Mouse (Mus musculus): ENCODE data around the gene Vti1a. TPM values are rescaled to one million over a fixed set of nuclear protein-coding genes. Genes with fewer than 3 reads are reported as not detected.

Vti1a gene
- polyA plus RNA-seq, 1 experiment from 2014 or later, result 12.8 TPM

- Histone ChIP-seq H3K36me3 (ENCODE audit: control insufficient read depth, insufficient read depth) (no peaks in the 10 kb centered on the region), H3K4me2 (ENCODE audit: low read depth, low read length) (no peak overlapping the region), H3K4me1 (ENCODE audit: control insufficient read depth, low read depth, low read length) (no peaks in the 10 kb centered on the region), H3K9ac (ENCODE audit: low read depth, low read length) (no peak overlapping the region), H3K9me3 (replicated peaks; ENCODE audit: control insufficient read depth, low read length) (no peaks in the 10 kb centered on the region), H3K27ac (ENCODE audit: low read length) (no peak overlapping the region), H3K4me3 (ENCODE audit: low read depth, low read length) (no peak overlapping the region), H3K27me3 (ENCODE audit: control insufficient read depth, insufficient read depth, low read depth, low read length) (no peaks in the 10 kb centered on the region)
- no peak for ATAC-seq (ENCODE audit: low read depth)
- 76% methylated on average over 14 of the region's 14 CpGs for WGBS (ENCODE audit: insufficient replicate concordance)
Measured at GRCm38 (mm10) chr19:55587638-55588421, 271.7 kb downstream of the Vti1a start.

GRCm38 (mm10) chr19:55588948-55589896 lies 273.1 kb downstream of the Vti1a start:
- no peaks in the 10 kb centered on the region for H3K9me3 ChIP-seq (replicated peaks; ENCODE audit: control insufficient read depth, low read length)
- no peaks in the 10 kb centered on the region; the same call in 1 of the 2 replicates for H3K4me1 ChIP-seq (ENCODE audit: control insufficient read depth, low read depth, low read length)
- no peak for ATAC-seq (ENCODE audit: low read depth)
- no peak overlapping the region for H3K9ac ChIP-seq (ENCODE audit: low read depth, low read length)
- 70% methylated on average over 16 of the region's 16 CpGs for WGBS (ENCODE audit: insufficient replicate concordance)
- no peak overlapping the region for H3K4me3 ChIP-seq (ENCODE audit: low read depth, low read length)
- no peaks in the 10 kb centered on the region for H3K36me3 ChIP-seq (ENCODE audit: control insufficient read depth, insufficient read depth)
- H3K4me2 ChIP-seq (ENCODE audit: low read depth, low read length), result no peak overlapping the region
- no peak overlapping the region for H3K27ac ChIP-seq (ENCODE audit: low read length)
- H3K27me3 ChIP-seq (ENCODE audit: control insufficient read depth, insufficient read depth, low read depth, low read length), result no peaks in the 10 kb centered on the region

- no peaks in the 10 kb centered on the region for H3K36me3 ChIP-seq (ENCODE audit: control insufficient read depth, insufficient read depth)
- H3K9me3 ChIP-seq (replicated peaks; ENCODE audit: control insufficient read depth, low read length), result no peaks in the 10 kb centered on the region
- no peak overlapping the region for H3K4me2 ChIP-seq (ENCODE audit: low read depth, low read length)
- no peak overlapping the region for H3K9ac ChIP-seq (ENCODE audit: low read depth, low read length)
- H3K27me3 ChIP-seq (ENCODE audit: control insufficient read depth, insufficient read depth, low read depth, low read length), result no peaks in the 10 kb centered on the region
- H3K4me1 ChIP-seq (ENCODE audit: control insufficient read depth, low read depth, low read length), result peaks cover 13% of the 10 kb centered on the region
- peak; percentile 59 for ATAC-seq (ENCODE audit: low read depth)
- H3K27ac ChIP-seq (ENCODE audit: low read length), result peak overlapping the region; percentile 3
- no peak overlapping the region for H3K4me3 ChIP-seq (ENCODE audit: low read depth, low read length)
- WGBS (ENCODE audit: insufficient replicate concordance), result 67% methylated on average over 26 of the region's 26 CpGs
Measured at GRCm38 (mm10) chr19:55592876-55593691, 277.0 kb downstream of the Vti1a start.

GRCm38 (mm10) chr19:55593729-55594444 lies 277.8 kb downstream of the Vti1a start:
- Histone ChIP-seq H3K9ac (ENCODE audit: low read depth, low read length) (no peak overlapping the region), H3K4me3 (ENCODE audit: low read depth, low read length) (no peak overlapping the region), H3K4me1 (ENCODE audit: control insufficient read depth, low read depth, low read length) (peaks cover 13% of the 10 kb centered on the region), H3K9me3 (replicated peaks; ENCODE audit: control insufficient read depth, low read length) (no peaks in the 10 kb centered on the region), H3K36me3 (ENCODE audit: control insufficient read depth, insufficient read depth) (no peaks in the 10 kb centered on the region), H3K27ac (ENCODE audit: low read length) (no peak overlapping the region; the same call in 1 of the 2 replicates), H3K27me3 (ENCODE audit: control insufficient read depth, insufficient read depth, low read depth, low read length) (no peaks in the 10 kb centered on the region), H3K4me2 (ENCODE audit: low read depth, low read length) (no peak overlapping the region)
- ATAC-seq (ENCODE audit: low read depth), result no peak
- 77% methylated on average over 16 of the region's 16 CpGs for WGBS (ENCODE audit: insufficient replicate concordance)

- Histone ChIP-seq H3K4me2 (ENCODE audit: low read depth, low read length) (no peak overlapping the region), H3K4me3 (ENCODE audit: low read depth, low read length) (no peak overlapping the region), H3K36me3 (ENCODE audit: control insufficient read depth, insufficient read depth) (no peaks in the 10 kb centered on the region), H3K27me3 (ENCODE audit: control insufficient read depth, insufficient read depth, low read depth, low read length) (no peaks in the 10 kb centered on the region), H3K4me1 (ENCODE audit: control insufficient read depth, low read depth, low read length) (peaks cover 13% of the 10 kb centered on the region), H3K9me3 (replicated peaks; ENCODE audit: control insufficient read depth, low read length) (no peaks in the 10 kb centered on the region), H3K27ac (ENCODE audit: low read length) (no peak overlapping the region), H3K9ac (ENCODE audit: low read depth, low read length) (no peak overlapping the region)
- ATAC-seq (ENCODE audit: low read depth), result no peak
- 63% methylated on average over 3 of the region's 3 CpGs for WGBS (ENCODE audit: insufficient replicate concordance)
Measured at GRCm38 (mm10) chr19:55594451-55594850, 278.4 kb downstream of the Vti1a start.

- Histone ChIP-seq H3K4me1 (ENCODE audit: control insufficient read depth, low read depth, low read length) (peaks cover 13% of the 10 kb centered on the region), H3K27ac (ENCODE audit: low read length) (peak overlapping the region; percentile 39; the same call in 1 of the 2 replicates), H3K4me2 (ENCODE audit: low read depth, low read length) (no peak overlapping the region), H3K27me3 (ENCODE audit: control insufficient read depth, insufficient read depth, low read depth, low read length) (no peaks in the 10 kb centered on the region), H3K9me3 (replicated peaks; ENCODE audit: control insufficient read depth, low read length) (no peaks in the 10 kb centered on the region), H3K36me3 (ENCODE audit: control insufficient read depth, insufficient read depth) (no peaks in the 10 kb centered on the region), H3K9ac (ENCODE audit: low read depth, low read length) (no peak overlapping the region), H3K4me3 (ENCODE audit: low read depth, low read length) (no peak overlapping the region)
- peak; percentile 81 for ATAC-seq (ENCODE audit: low read depth)
- 31% methylated on average over 9 of the region's 9 CpGs for whole genome bisulfite sequencing (ENCODE audit: insufficient replicate concordance)
Measured at GRCm38 (mm10) chr19:55595945-55596649, 280.0 kb downstream of the Vti1a start.

- no peaks in the 10 kb centered on the region for H3K27me3 ChIP-seq (ENCODE audit: control insufficient read depth, insufficient read depth, low read depth, low read length)
- no peak overlapping the region for H3K9ac ChIP-seq (ENCODE audit: low read depth, low read length)
- H3K4me2 ChIP-seq (ENCODE audit: low read depth, low read length), result no peak overlapping the region
- H3K36me3 ChIP-seq (ENCODE audit: control insufficient read depth, insufficient read depth), result no peaks in the 10 kb centered on the region
- ATAC-seq (ENCODE audit: low read depth), result no peak
- H3K4me3 ChIP-seq (ENCODE audit: low read depth, low read length), result no peak overlapping the region
- H3K4me1 ChIP-seq (ENCODE audit: control insufficient read depth, low read depth, low read length), result peaks cover 13% of the 10 kb centered on the region
- no peak overlapping the region for H3K27ac ChIP-seq (ENCODE audit: low read length)
- WGBS (ENCODE audit: insufficient replicate concordance), result 67% methylated on average over 6 of the region's 6 CpGs
- no peaks in the 10 kb centered on the region for H3K9me3 ChIP-seq (replicated peaks; ENCODE audit: control insufficient read depth, low read length)
Measured at GRCm38 (mm10) chr19:55596804-55597203, 280.7 kb downstream of the Vti1a start.

GRCm38 (mm10) chr19:55597296-55597695 lies 281.2 kb downstream of the Vti1a start:
- WGBS (ENCODE audit: insufficient replicate concordance), result 61% methylated on average over 2 of the region's 2 CpGs
- H3K4me3 ChIP-seq (ENCODE audit: low read depth, low read length), result no peak overlapping the region
- H3K9ac ChIP-seq (ENCODE audit: low read depth, low read length), result no peak overlapping the region
- ATAC-seq (ENCODE audit: low read depth), result no peak
- H3K4me1 ChIP-seq (ENCODE audit: control insufficient read depth, low read depth, low read length), result peaks cover 13% of the 10 kb centered on the region
- H3K27me3 ChIP-seq (ENCODE audit: control insufficient read depth, insufficient read depth, low read depth, low read length), result no peaks in the 10 kb centered on the region
- H3K27ac ChIP-seq (ENCODE audit: low read length), result no peak overlapping the region
- no peaks in the 10 kb centered on the region for H3K36me3 ChIP-seq (ENCODE audit: control insufficient read depth, insufficient read depth)
- H3K9me3 ChIP-seq (replicated peaks; ENCODE audit: control insufficient read depth, low read length), result no peaks in the 10 kb centered on the region
- H3K4me2 ChIP-seq (ENCODE audit: low read depth, low read length), result no peak overlapping the region
